Mouse (Mus musculus): ENCODE data around the gene Tagln.

GRCm38 (mm10) chr9:45954294-45955106 is 18.6 kb upstream of the Tagln start:
- TF ChIP-seq CTCF (IDR thresholded peaks at IDR 0.05; ENCODE audit: low read depth, low read length): no peak
- TF ChIP-seq POLR2A (IDR thresholded peaks at IDR 0.05; ENCODE audit: borderline replicate concordance, low read depth, low read length): no peak

Data from bone marrow macrophage, adult 2 months (primary cell).